Mouse (Mus musculus) left cerebral cortex, adult 2 months (tissue): ENCODE data around the gene Dnajc1. TPM values are rescaled to one million over a fixed set of nuclear protein-coding genes. Genes with fewer than 3 reads are reported as not detected.

Source experiments
- DNase-seq, 2 experiments: peaks; one replicate each; pipeline ENCODE4 v3.0.0; 2021 to 2022; ENCODE audit warnings: low spot score in 2 of 2, mixed read lengths in 1 of 2; ENCODE audit errors: extremely low spot score in 1 of 2
- H3K27ac ChIP-seq: fragments of 200-600 bp; 2 replicates; pipeline ENCODE4 v1.8.1; 2022
- H3K4me3 ChIP-seq: fragments of 200-600 bp; 2 replicates; pipeline ENCODE4 v1.8.1; 2022
- CTCF ChIP-seq: fragments of 200-600 bp; IDR thresholded peaks from 2 replicates; pipeline ENCODE4 v1.8.1; 2022; ENCODE audit warnings: antibody characterized with exemption, mild to moderate bottlenecking, moderate library complexity
- intact Hi-C: fragments of 180-260 bp; cut with DNase I; formaldehyde crosslinking; loops from one replicate; pipeline ENCODE4 v1.15.1; 2025
- total RNA-seq, 2 experiments: library from RNA; stranded (reverse); gene quantifications; 2 replicates each; pipeline ENCODE4 v1.2.3; 2021

Gene Dnajc1
- total RNA-seq, 2 experiments from 2014 or later, result 19.9 to 25.6 TPM

DNA sequence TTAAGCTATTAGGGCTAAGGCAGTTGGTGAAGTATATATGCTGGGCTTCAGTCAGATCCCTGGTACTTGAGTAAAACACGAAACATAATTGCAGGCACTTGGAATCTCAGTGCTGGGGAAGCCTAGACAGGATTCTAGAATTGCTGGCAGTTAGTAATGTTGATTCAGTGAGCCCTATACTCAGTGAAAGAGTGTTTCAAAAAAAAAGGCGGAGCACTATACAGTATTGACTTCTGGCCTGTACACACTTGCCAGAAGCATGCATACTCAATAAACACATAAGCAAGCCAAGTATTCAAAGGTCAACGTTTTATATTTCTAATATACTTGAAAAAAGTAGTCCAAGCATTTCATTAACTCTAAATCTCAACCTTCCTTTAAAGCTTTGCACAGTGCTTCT lies 211.0 kb downstream of the Dnajc1 start:
- no peak overlapping the region for H3K27ac ChIP-seq
- H3K4me3 ChIP-seq, result no peak overlapping the region
- TF ChIP-seq CTCF, result no peak
- intact Hi-C loops, result no loop called here
- no peak for DNase-seq

DNA sequence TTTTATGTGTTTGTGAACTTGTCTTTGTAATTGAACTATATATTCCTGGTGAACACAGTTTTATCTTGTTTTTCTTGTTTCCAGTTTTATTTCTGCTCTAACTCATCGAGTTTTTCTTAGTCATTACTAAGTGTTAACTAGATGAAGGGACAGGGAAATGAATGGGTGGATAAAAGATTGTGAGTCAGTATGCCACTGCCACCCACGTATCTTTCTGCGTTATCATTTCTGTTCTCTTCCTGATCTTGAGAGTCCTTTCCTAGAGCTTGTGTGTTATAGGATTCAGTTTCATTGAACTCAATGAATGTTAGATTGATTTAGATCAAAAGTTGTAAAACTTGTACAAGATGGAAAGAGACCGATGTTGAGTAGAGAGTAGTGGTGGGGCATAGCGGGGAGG lies 212.3 kb downstream of the Dnajc1 start:
- no peak for DNase-seq
- intact Hi-C loops, result no loop called here
- TF ChIP-seq CTCF, result no peak
- Histone ChIP-seq H3K4me3 (no peak overlapping the region), H3K27ac (no peak overlapping the region)

DNA sequence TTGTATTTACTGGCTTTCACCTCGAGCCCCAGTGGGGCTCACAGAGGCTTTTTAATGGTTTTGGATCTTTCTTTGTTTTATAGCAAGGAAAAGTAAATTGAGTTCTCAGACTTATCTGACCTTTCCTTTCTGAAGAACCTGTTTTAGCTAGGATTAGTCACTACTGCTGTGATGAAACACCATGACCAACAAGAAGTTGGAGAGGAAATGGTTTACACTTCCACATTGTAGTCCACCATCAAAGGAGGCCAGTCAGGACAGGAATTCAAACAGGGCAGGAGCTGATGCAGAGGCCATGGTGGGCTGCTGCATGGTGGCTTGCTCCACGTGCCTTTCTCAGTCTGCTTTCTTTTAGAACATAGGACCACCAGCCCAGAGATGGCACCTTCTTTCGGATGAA lies 216.4 kb downstream of the Dnajc1 start:
- TF ChIP-seq CTCF, result no peak
- DNase-seq, result no peak
- Histone ChIP-seq H3K27ac (no peak overlapping the region), H3K4me3 (no peak overlapping the region)
- intact Hi-C loops, result no loop called here

DNA sequence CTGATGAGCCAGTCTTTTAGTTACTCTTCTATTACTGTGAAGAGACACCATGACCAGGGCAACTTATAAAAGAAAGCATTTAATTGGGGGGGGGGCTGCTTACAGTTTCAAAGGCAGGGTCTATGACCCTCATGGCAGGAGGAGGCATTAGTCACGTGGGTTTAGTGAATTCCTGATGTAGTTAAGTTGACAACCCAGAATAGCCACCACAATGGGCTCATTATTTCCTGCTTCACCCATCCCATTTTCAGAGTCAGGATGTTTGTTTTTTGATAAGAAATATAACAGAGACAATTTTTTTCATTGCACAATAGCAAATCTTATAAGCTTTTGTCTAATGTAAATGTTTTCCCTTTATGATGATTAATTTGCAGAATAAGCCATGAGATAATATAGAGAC lies 217.4 kb downstream of the Dnajc1 start:
- no peak for TF ChIP-seq CTCF
- H3K4me3 ChIP-seq, result no peak overlapping the region
- DNase-seq, result no peak
- no peak overlapping the region for H3K27ac ChIP-seq
- intact Hi-C loops, result no loop called here

DNA sequence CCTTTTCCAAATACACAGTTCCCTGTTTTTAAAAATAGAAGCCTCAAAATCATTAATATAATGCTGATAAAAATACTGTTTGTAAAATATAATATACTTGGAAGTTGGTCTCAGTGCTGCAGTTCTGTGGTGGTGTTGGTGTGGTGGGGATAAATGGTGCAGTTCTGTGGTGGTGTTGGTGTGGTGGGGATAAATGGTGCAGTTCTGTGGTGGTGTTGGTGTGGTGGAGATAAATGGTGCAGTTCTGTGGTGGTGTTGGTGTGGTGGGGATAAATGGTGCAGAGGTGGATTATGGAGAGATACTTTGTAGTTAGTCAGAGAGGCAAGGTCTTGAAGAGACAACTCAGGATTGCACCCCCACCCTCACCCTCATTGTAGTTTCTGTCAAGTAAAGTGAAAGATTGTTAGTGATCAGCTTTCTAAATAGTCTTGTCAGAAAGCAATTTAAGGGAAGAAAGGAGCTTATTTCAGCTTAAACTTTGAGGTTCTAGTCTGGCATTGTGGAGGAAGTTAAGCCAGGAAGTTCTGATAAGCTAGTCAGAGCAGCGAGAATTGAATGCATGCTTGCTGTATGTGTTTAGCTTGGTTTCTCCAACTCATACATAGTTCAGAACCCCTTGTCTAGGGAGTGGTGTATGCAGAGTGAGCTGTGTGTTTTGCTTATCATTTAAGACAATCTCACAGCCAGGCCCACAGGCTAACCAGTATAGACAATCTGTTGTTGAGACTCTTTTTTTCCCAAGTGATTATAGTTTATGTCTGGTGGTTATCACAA lies 223.3 kb downstream of the Dnajc1 start:
- intact Hi-C loops, result no loop called here
- TF ChIP-seq CTCF, result no peak

DNA sequence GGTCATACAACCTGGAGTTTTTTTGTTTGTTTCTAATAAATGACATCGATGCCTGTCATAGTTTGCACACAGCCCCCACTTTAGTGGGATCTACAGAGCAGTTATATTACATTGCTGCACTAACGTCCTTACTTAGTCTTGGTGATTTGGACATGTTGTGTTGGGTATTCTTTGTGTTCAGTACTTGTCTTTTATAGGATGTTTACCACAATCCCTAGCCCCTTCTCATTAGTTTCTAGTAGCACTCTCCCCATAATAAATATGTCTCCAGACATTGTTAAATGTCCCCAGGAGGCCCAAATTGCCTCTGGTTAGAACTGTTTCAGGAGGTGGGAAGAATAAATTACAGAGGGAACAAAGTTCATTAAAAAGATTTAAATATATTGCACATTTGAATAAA lies 227.1 kb downstream of the Dnajc1 start:
- H3K4me3 ChIP-seq, result no peak overlapping the region
- H3K27ac ChIP-seq, result no peak overlapping the region
- no peak for DNase-seq
- intact Hi-C loops, result no loop called here
- no peak for TF ChIP-seq CTCF

More for the DNA sequence above, 223.3 kb downstream of the Dnajc1 start:
- no peak for DNase-seq
- Histone ChIP-seq H3K4me3 (no peak overlapping the region), H3K27ac (no peak overlapping the region)

DNA sequence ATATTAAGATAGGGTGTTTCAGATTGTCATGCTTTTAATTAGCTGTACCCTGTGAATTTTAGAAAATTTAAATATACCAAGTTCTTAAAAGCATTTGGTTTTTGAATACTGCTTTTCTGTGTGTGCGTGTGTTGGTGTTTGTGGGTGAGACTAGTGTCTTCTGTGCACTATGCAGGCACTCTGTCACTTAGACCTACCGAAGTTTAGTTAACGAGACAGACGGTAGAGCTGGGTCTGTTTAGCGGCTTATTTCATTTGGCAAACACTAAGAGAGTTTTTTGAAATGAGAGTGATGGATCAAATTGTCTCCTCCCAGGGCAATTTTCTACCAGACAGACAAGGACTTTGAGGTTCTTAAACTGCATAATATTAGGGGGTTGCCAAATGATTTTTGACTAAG lies 231.6 kb downstream of the Dnajc1 start:
- Histone ChIP-seq H3K27ac (no peak overlapping the region), H3K4me3 (no peak overlapping the region)
- intact Hi-C loops, result no loop called here
- TF ChIP-seq CTCF, result no peak
- DNase-seq, result no peak

DNA sequence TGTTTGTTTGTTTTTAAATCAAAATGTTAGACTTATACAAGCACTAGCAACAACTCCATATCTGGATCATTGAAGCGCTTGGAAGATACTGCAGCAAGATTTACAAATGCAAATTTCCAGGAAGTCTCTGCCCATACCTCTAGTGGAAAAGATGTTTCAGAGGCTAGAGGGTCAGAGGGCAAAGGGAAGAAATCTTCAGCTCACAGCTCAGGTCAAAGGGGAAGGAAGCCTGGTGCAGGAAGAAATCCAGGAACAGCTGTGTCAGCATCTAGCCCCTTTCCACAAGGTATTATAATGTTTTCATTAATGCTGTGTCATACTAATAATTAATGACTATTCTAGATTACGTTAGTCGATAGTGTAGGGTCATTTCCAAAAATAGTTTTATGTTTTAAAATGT lies 233.2 kb downstream of the Dnajc1 start:
- no peak for TF ChIP-seq CTCF
- Histone ChIP-seq H3K27ac (no peak overlapping the region), H3K4me3 (no peak overlapping the region)
- intact Hi-C loops, result no loop called here
- DNase-seq, result no peak

DNA sequence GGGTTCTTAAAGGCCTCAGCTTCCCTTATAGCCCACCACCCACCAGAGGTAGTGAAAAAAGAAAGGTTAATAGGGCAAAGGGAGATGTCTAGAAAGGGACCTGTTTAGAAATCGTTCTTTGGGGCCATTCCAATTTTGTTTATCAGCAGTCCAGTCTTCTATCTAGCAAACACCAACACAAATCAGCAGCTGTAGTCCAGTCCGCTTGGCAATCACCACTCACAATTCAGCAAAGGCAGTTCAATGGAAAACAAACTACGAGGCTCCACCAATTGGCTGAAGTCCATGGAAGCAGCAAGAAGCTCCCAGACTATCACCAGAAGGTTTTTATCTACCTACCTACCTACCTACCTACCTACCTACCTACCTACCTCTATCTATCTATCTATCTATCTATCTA lies 236.5 kb downstream of the Dnajc1 start:
- Histone ChIP-seq H3K4me3 (no peak overlapping the region), H3K27ac (no peak overlapping the region)
- no peak for DNase-seq
- intact Hi-C loops, result no loop called here
- TF ChIP-seq CTCF, result no peak
